ENCODE assay signal across 13 mouse cellular contexts in the genomic region with DNA sequence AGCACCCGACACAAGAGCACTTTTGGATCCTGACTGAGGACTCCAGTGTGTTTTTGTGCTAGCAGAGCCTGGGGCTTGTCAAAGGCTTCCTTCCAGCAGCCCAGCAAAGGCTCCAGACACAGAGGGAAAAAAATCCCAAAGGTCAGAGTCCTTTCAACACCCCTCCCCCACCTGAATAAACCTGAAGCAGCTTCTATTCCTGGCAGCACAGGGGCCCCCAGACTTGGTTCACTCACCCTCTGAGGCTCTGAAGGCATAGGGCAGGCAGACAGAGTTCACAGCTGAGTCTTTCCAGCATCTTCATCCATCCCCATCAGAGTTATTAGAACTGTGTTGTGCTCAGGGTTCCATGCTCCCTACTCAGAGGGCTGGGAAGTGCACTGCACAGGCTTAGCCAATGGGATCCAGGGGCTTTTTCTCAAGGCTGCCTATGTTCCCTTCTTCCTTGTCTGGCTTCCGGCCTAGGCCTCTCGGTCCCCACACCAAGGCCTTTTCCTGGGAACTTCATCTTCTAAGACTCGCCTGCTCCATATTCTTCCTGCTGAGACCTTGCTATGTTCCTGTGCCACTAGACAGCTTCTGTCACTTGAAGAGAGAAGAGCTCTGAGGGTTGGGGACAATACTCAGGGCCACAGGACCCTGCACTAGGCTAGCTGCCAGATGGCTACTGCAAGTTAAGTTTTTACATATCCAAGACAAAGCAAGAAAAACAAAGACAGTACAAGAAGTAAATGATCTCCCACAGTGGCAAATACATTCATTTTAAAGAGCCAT. TPM values are rescaled to one million over a fixed set of nuclear protein-coding genes. Genes with fewer than 3 reads are reported as not detected.
DNase-seq lines count a peak whose midpoint lies in the region; ATAC-seq and TF ChIP-seq lines count a peak whose summit lies in the region.
"Had no signal": no experiment of that assay in that cellular context is flagged by ENCODE, and none has a peak within 500 bp of the region (broad histone marks: within the 10 kb centered on the region; RNA-seq: fewer than 3 reads in every experiment).

No protein-coding gene starts in this region.

- no peak overlapping the region for H3K9ac ChIP-seq in heart, postnatal 0 days (replicated peaks; ENCODE audit: low read depth, low read length)
- H3K9ac ChIP-seq in ES-Bruce4 (ENCODE audit: low read depth, poor library complexity, severe bottlenecking), result no peak overlapping the region
- H3K9ac ChIP-seq: forebrain, embryonic 13.5 days; neural tube, embryonic 12.5 days had no signal

- TF ChIP-seq POLR2A in ES-Bruce4 (IDR thresholded peaks at IDR 0.05; ENCODE audit: insufficient read depth, low read length), result no peak

- H3K27ac ChIP-seq in heart, postnatal 0 days (ENCODE audit: low read depth), result peak overlapping the region; percentile 87
- H3K27ac ChIP-seq in ES-Bruce4 (ENCODE audit: insufficient read depth, low read length), result peak overlapping the region; percentile 95
- no peak overlapping the region for H3K27ac ChIP-seq in layer of hippocampus, adult 2 months
- H3K27ac ChIP-seq: forebrain, embryonic 13.5 days; neural tube, embryonic 12.5 days had no signal

- peak; percentile 54 for ATAC-seq in heart, postnatal 0 days (ENCODE audit: insufficient read depth, low read depth)
- ATAC-seq: forebrain, embryonic 13.5 days had no signal

- no peak for TF ChIP-seq EP300 in heart, postnatal 0 days (IDR thresholded peaks at IDR 0.05; ENCODE audit: low read depth)
- TF ChIP-seq EP300 in ES-Bruce4 (IDR thresholded peaks at IDR 0.05; ENCODE audit: insufficient read depth, low read depth, low read length), result peak; percentile 61; the same call in 1 of the 2 replicates

- peaks cover 52% of the 10 kb centered on the region for H3K4me1 ChIP-seq in heart, postnatal 0 days (ENCODE audit: control insufficient read depth, insufficient read depth)
- H3K4me1 ChIP-seq in ES-Bruce4 (ENCODE audit: control insufficient read depth, insufficient read depth, low read length), result peaks cover 16% of the 10 kb centered on the region

- no peaks in the 10 kb centered on the region for H3K27me3 ChIP-seq in heart, postnatal 0 days (ENCODE audit: control insufficient read depth, insufficient read depth, low read length)
- H3K27me3 ChIP-seq in ES-Bruce4 (ENCODE audit: control insufficient read depth, insufficient read depth, low read length, poor library complexity, severe bottlenecking), result no peaks in the 10 kb centered on the region

- 23% methylated on average over 4 of the region's 4 CpGs for WGBS in heart, postnatal 0 days

- no peak overlapping the region for H3K4me2 ChIP-seq in heart, postnatal 0 days (ENCODE audit: low read depth, low read length)
- H3K4me2 ChIP-seq: forebrain, embryonic 13.5 days; neural tube, embryonic 12.5 days had no signal

- H3K36me3 ChIP-seq in heart, postnatal 0 days (replicated peaks; ENCODE audit: control insufficient read depth, insufficient read depth, low read length), result no peaks in the 10 kb centered on the region
- H3K36me3 ChIP-seq in ES-Bruce4 (ENCODE audit: control insufficient read depth, insufficient read depth, low read length, poor library complexity, severe bottlenecking), result no peaks in the 10 kb centered on the region
- H3K36me3 ChIP-seq: G1E; neural tube, embryonic 12.5 days had no signal

- H3K4me3 ChIP-seq in heart, postnatal 0 days (ENCODE audit: low read depth, low read length), result no peak overlapping the region
- no peak overlapping the region for H3K4me3 ChIP-seq in ES-Bruce4 (ENCODE audit: low read depth, low read length)
- no peak overlapping the region for H3K4me3 ChIP-seq in layer of hippocampus, adult 2 months
- H3K4me3 ChIP-seq: forebrain, embryonic 13.5 days; neural tube, embryonic 12.5 days had no signal

- DNase-seq in heart, postnatal 0 days (ENCODE audit: low spot score), result peak; percentile 76
- no peak for DNase-seq in heart, adult 18-20 months
- DNase-seq in adipocyte (ENCODE audit: low spot score), result peak; percentile 42
- peak; percentile 54 for DNase-seq in kidney, postnatal 10 days
- DNase-seq in urinary bladder, postnatal 36 days (ENCODE audit: low spot score in 2 of 2), result no peak
- no peak for DNase-seq in layer of hippocampus, adult 2 months (ENCODE audit: low spot score in 2 of 2)
- DNase-seq: cerebellum, postnatal 10 days; thymus, postnatal 25 days had no signal

- TF ChIP-seq CTCF in heart, postnatal 0 days (IDR thresholded peaks at IDR 0.05; ENCODE audit: low read depth), result no peak
- TF ChIP-seq CTCF in ES-Bruce4 (IDR thresholded peaks at IDR 0.05; ENCODE audit: low read depth, low read length), result no peak
- TF ChIP-seq CTCF in layer of hippocampus, adult 2 months (conservative IDR thresholded peaks at IDR 0.05), result no peak

- H3K9me3 ChIP-seq in heart, postnatal 0 days (replicated peaks; ENCODE audit: control insufficient read depth, low read length), result no peaks in the 10 kb centered on the region
- no peaks in the 10 kb centered on the region for H3K9me3 ChIP-seq in ES-Bruce4 (replicated peaks; ENCODE audit: control insufficient read depth, insufficient read depth, low read length, poor library complexity, severe bottlenecking)
- H3K9me3 ChIP-seq: forebrain, embryonic 13.5 days; G1E; neural tube, embryonic 12.5 days had no signal

RNA-seq across cellular contexts. Expression of a gene that starts 4.7 kb away (rescaled TPM):
- total RNA-seq in heart, postnatal 0 days (2014; rRNA removed; ENCODE audit: low replicate concordance), result 5.7 and 8.2 TPM in 2 replicates
- 6.4 and 7.3 TPM in 2 replicates for polyA plus RNA-seq in heart, postnatal 0 days (2015; fragmentation: Nextera tagmentation; extraction: Ambion mirVana)
- 1 to 10 TPM; 3.0 to 3.1 TPM for total RNA-seq in heart, adult 18-20 months (2021)
- polyA plus RNA-seq in ES-Bruce4 (2011; ENCODE audit: insufficient read depth, insufficient read length, low read depth, missing spikeins), result 1.9 and 2.4 TPM in 2 replicates
- total RNA-seq in layer of hippocampus, adult 2 months (2021), result 10 to 100 TPM; 15.3 to 16.5 TPM
- total RNA-seq: G1E; megakaryocyte progenitor cell, adult 5-6 weeks had no signal
- polyA plus RNA-seq: G1E had no signal

RNA-seq across cellular contexts. Expression of a gene that starts 5.4 kb away (rescaled TPM):
- 293 and 367 TPM in 2 replicates for total RNA-seq in heart, postnatal 0 days (2014; rRNA removed; ENCODE audit: low replicate concordance)
- polyA plus RNA-seq in heart, postnatal 0 days (2015; fragmentation: Nextera tagmentation; extraction: Ambion mirVana), result 45.8 and 46.8 TPM in 2 replicates
- 100 to 1,000 TPM; 107 to 108 TPM for total RNA-seq in heart, adult 18-20 months (2021)
- polyA plus RNA-seq in ES-Bruce4 (2011; ENCODE audit: insufficient read depth, insufficient read length, low read depth, missing spikeins), result 32.6 and 32.9 TPM in 2 replicates
- 10 to 100 TPM; 20.6 to 25.9 TPM for total RNA-seq in layer of hippocampus, adult 2 months (2021)
- polyA plus RNA-seq: G1E had no signal

RNA-seq across cellular contexts. Expression of a gene that starts 9.7 kb away (rescaled TPM):
- 16.4 and 18.4 TPM in 2 replicates for total RNA-seq in heart, postnatal 0 days (2014; rRNA removed; ENCODE audit: low replicate concordance)
- 7.3 and 8.3 TPM in 2 replicates for polyA plus RNA-seq in heart, postnatal 0 days (2015; fragmentation: Nextera tagmentation; extraction: Ambion mirVana)
- 10 to 100 TPM in 1 of 2 experiments, 1 to 10 TPM in 1; 6.6 to 10.9 TPM for total RNA-seq in heart, adult 18-20 months (2021)
- polyA plus RNA-seq in ES-Bruce4 (2011; ENCODE audit: insufficient read depth, insufficient read length, low read depth, missing spikeins), result 18.8 and 22.7 TPM in 2 replicates
- total RNA-seq in layer of hippocampus, adult 2 months (2021), result 10 to 100 TPM; 25.6 to 27.4 TPM

RNA-seq across cellular contexts. Expression of a gene that starts 32.3 kb away (rescaled TPM):
- not detected in 2 replicates for total RNA-seq in heart, postnatal 0 days (2014; rRNA removed; ENCODE audit: low replicate concordance)
- polyA plus RNA-seq in heart, postnatal 0 days (2015; fragmentation: Nextera tagmentation; extraction: Ambion mirVana), result 0.61 and 0.81 TPM in 2 replicates
- total RNA-seq in heart, adult 18-20 months (2021), result under 1 TPM; 0.30 to 0.46 TPM
- 0.27 and 0.53 TPM in 2 replicates for polyA plus RNA-seq in ES-Bruce4 (2011; ENCODE audit: insufficient read depth, insufficient read length, low read depth, missing spikeins)
- 10 to 100 TPM; 64.0 to 65.4 TPM for total RNA-seq in layer of hippocampus, adult 2 months (2021)
- total RNA-seq: megakaryocyte progenitor cell, adult 5-6 weeks had no signal

RNA-seq across cellular contexts. Expression of a gene that starts 32.5 kb away (rescaled TPM):
- total RNA-seq in heart, postnatal 0 days (2014; rRNA removed; ENCODE audit: low replicate concordance), result 47.7 and 53.3 TPM in 2 replicates
- polyA plus RNA-seq in heart, postnatal 0 days (2015; fragmentation: Nextera tagmentation; extraction: Ambion mirVana), result 19.1 and 19.3 TPM in 2 replicates
- 10 to 100 TPM; 22.0 to 22.4 TPM for total RNA-seq in heart, adult 18-20 months (2021)
- 13.3 and 15.1 TPM in 2 replicates for polyA plus RNA-seq in ES-Bruce4 (2011; ENCODE audit: insufficient read depth, insufficient read length, low read depth, missing spikeins)
- 10 to 100 TPM; 80.5 to 86.6 TPM for total RNA-seq in layer of hippocampus, adult 2 months (2021)

Comparison
In these comparisons a context has a peak if more than half of its experiments do, and no peak if none do; other contexts are left out.
1. DNase-seq: peak in heart, postnatal 0 days (single experiment), adipocyte (single experiment) and kidney, postnatal 10 days (single experiment); none in heart, adult 18-20 months (0 of 2), urinary bladder, postnatal 36 days (0 of 2) and layer of hippocampus, adult 2 months (0 of 2).
2. RNA of a gene that starts 5.4 kb away (total RNA-seq): 293 to 367 TPM in heart, postnatal 0 days and 107 to 108 TPM in heart, adult 18-20 months; 20.6 to 25.9 TPM in layer of hippocampus, adult 2 months; every median in the first group is over 4 times any median in the second.